Mouse (Mus musculus): Measurements from ENCODE around the gene Tmcc3.

DNA sequence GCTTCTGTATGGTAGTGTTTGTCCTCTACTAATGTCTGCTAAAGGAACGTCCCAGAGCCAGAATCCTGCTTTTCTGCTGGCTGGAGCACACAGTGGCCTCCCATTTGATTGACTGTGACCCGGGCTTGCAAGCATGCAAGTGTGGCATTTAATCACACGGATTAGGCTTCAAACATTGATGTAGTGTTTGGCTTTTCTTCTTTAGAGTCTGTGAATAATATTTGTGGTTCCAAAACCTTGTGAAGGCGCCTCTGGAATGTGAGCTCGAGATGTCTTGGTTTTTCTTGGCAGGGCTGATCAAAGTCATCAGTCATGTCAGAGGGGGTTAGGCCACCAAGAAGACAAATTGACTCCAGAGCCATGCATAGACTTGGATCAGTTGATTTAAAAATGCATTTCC is 79.3 kb downstream of the Tmcc3 start:
- TF ChIP-seq POLR2A (IDR thresholded peaks at IDR 0.05; ENCODE audit: borderline replicate concordance, low read depth, low read length) (no peak), CTCF (IDR thresholded peaks at IDR 0.05; ENCODE audit: low read depth, low read length) (no peak)

All from bone marrow macrophage, adult 2 months (primary cell).